Mouse (Mus musculus) G1E (cell line): ENCODE measurements around the gene Tex38.

Experiments used
- CTCF ChIP-seq: IDR thresholded peaks from 2 replicates; pipeline ENCODE4 v1.5.1; 2012; ENCODE audit warnings: low read depth, low read length, inconsistent platforms, mixed read lengths
- GATA1 ChIP-seq: IDR thresholded peaks from 2 replicates; pipeline ENCODE4 v1.6.1; 2012; ENCODE audit warnings: borderline replicate concordance, low read length, inconsistent platforms, mixed read lengths
- POLR2AphosphoS5 ChIP-seq: IDR thresholded peaks from 2 replicates; pipeline ENCODE4 v1.6.1; 2012; ENCODE audit warnings: low read depth, low read length, inconsistent platforms; ENCODE audit not compliant: insufficient replicate concordance
- TAL1 ChIP-seq: conservative IDR thresholded peaks from 2 replicates; pipeline ENCODE4 v1.6.1; 2012; ENCODE audit warnings: low read depth, low read length, inconsistent platforms, mixed read lengths

DNA sequence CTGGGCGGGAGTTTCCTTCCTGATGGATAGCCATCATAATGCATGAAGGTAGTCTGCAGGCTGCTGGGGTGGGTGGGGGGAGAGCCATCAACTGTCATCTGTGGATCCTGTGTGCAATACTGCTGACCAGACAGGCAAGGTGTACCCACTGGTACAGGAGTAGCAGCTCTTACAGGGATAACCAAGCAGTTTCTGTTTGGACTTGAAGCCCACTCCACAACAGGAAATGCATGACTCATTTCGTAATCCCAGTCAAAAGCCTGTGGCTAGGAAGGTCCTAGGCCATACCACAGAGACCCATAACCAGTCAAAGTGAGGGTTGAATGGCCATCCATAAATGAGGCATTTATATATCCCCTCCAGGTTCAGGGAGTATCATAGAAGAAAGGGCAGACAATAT is 3.2 kb downstream of the Tex38 start:
- TF ChIP-seq CTCF (no peak), TAL1 (no peak), GATA1 (no peak), POLR2AphosphoS5 (no peak)
